Mouse (Mus musculus): ENCODE measurements at regions not wholly inside any gene's neighbourhood (a gene's known extent, or its start where the extent isn't known, plus 50 kb on each side); places are given as distances from the start of the nearest gene placed in this dataset.

DNA sequence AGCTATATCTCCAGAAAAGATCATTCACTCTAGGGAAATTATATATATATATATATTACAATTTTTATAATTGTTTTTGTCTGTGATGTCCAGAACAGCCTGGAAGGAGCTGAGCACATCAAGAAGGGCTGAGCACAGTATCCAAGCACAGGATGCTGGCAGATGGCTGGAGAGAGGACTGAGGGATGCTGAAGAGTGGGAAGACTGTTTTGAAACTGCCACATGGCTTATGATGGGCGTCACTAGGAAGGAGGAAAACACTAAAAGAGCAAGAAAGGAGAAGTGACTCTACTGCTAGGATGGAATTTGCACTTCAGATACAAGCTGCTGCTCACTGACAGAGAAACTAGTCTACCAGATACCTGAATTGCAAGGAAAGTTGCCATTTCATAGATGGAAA, 50.4 kb upstream of the Atg10 start:
- DNase-seq (ENCODE audit: low spot score), result no peak

DNA sequence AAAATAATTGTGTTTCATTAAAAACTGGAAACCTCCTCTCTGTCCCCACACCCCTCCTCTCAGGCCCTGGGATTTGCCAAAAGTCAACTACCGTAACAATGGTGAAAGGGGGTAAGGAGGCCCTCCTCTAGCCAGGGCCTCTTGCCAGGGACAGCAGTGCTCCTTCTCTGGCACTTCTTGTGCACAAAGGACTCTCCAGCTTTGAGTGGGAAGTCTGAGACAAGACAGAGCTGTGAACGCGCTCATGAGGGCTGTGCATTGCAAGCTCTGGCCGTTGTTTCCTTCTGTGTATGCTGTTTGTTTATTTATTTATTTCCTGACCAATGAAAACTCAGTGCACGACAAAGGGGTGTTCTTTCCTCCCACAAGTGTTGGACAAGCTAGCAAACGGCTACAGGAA, 50.8 kb upstream of the Atg10 start:
- no peak for DNase-seq (ENCODE audit: low spot score)

DNA sequence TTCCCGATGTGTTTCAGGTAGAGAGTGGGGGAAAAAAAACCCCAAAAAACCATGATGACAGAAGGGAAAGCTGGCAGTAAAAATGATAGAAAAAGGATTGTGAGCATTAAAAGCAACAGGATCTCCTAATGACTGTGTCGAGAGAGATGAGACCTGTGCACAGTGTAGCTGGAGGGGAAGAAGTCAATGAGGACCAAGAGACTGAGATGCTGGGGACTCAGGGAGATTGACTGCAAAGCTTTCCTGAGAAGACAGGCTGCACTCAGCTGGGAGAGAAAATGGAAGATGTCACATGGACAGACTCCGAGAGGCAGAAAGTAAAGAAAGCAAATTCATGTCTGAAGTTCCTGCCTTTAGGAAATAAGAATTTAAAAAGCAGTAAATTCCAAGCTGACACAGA, 55.7 kb upstream of the Atg10 start:
- no peak for DNase-seq (ENCODE audit: low spot score)

DNA sequence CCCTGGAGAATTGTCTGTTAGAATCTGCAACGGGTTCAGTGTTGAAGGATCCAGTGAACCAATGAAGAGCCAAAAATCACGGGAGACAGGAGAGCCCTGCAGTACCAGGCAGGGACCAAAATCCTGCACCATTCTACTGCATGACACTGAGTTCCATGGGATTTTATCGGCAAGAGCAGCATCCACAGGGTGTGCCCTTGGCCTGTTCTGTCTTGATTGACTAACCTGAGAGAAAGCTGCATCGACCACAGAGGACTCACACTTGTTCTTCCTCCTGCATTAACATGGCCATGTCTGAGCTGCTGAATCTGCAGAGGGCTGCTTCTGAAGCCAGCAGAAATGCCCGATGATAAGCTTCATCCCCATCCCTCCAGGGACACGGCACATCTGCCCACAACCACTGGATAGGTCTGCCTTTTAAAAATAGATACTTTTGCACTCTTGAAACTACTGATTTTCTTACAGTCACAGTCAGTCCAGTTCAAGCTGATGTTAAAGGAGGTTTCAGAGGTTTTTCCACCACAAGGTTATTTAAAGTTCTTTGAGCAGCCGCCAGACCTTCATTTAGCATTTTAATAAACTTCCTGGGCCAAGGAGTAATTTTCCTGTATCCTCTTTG, 71.9 kb upstream of the Atg10 start:
- no peak for DNase-seq (ENCODE audit: low spot score)

DNA sequence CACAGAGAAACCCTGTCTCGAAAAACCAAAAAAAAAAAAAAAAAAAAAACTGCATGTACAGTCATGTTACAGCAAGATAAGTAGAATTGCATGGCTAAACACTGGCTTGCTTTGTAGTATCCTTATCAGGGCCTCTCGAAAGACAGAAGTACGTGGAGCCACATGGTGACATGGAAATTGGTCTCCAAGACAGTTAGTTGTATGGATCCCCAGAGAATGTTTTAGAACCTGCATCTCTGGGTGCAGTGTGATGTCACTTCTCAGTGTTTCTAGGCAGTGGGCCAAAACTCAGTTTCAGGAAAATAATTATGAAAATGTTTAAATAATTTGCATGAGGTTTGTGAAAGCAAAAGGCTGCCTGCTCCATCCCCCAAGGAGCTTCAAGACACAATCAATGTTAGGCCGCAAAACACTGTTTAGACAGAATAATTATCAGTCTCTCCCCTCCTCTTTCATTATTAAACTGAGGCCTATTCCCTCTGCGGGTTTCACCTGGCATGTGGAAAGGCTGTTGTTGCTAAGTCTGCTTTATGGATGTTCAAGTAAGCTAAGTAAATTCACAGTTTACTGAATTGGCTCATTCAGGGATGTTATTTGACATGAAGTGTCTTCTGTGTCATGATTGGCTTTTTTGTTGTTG, 72.9 kb upstream of the Atg10 start:
- no peak for DNase-seq (ENCODE audit: low spot score)

DNA sequence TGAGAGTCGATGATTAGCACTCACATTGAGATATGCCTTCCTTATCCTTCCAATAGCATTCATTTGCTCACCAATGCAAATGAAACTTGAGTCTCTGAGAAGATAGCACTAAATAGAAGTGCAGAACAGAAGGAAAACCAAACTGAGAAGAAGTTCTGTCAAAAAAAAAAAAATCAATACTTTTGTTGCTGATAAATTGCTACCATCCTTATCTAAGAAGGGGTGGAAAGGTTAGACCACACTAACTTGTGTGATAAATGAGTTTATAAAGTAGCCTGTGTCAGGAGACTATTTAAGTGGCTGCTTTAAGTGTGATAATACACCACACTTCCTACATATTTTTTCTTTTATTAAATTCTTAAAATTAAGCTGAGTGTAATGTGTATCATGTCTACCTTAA, 78.1 kb upstream of the Atg10 start:
- no peak for DNase-seq (ENCODE audit: low spot score)

DNA sequence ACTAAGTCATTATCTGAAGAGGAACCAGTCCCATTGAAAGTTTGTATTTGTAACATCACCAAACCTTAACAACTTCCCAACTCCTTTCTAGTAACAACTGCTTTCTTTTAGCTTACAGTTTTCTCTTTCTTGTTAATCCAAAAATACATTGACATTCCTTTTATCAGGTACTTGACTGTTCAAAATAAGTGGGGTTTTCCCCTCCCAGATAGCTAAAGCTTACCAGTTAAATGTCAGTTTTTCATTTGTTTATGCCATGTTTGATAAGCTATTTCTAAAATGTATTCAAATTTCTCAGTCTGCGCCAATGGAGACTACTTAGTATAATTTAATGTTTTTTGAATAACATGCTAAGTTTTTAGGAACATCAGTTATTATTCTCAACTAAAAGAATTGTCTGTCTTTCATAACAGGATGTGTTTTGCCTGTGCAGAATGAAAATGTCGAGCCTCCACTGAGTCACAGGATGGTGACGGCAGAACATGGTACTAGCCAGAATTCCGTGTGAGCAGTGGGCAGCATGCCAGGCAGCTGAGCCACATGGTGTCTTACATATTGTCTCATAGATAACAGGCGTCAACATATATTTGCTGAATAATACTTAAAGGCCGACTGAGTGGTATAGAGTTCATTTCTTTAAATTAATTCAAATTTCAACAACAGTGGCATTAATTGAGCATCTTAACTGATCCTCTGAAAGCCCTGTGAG, 82.1 kb upstream of the Atg10 start:
- no peak for DNase-seq (ENCODE audit: low spot score)

DNA sequence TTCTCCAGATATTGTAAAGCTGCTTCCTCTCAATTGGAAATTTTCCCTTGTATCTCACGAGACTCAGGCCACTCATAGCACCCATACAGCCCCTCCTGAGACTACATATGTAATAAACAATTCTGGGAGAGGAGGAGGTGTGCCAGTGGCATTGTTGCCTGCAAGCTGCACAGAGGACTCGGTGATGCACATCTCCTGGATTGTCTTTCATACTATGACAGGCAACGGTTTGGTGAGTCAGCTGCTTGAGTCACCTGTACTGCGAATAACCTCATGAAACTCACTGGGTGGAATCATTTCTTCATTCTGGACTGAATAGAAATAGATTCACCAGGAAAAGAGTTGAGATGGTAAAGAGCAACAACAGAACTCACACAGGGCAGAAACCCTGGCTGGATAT, 82.8 kb upstream of the Atg10 start:
- DNase-seq (ENCODE audit: low spot score), result no peak

DNA sequence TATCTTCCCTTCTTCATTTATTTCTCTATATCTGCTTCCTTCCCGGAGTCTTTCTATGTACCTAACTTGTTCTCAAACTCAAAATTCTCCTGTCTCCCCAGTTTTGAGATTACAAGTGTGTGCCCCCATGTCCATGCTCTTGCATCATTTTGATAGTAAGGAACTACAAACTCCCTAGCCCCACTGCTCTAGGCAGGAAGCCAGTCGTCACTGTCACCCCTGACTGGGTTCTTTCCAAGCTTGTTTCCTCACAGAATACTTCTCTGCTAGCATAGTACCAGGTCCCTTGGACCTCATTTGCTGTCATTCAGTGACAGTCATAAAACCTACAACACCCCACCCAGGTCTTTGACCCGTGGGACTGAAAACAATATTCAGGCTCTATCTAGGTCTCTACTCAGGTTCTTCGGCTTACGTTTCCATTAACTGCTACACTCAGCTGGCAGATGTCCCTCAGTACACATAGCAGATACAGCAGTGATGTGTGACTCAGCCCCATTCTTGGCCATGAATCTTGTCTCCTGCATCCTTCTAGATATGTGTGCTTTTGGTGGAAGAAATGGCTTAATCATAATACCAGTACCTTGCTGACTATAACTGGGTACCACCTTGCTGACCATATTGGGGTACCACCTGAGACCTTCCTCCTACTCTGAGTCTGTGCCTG, 89.3 kb upstream of the Atg10 start:
- DNase-seq (ENCODE audit: low spot score), result no peak

DNA sequence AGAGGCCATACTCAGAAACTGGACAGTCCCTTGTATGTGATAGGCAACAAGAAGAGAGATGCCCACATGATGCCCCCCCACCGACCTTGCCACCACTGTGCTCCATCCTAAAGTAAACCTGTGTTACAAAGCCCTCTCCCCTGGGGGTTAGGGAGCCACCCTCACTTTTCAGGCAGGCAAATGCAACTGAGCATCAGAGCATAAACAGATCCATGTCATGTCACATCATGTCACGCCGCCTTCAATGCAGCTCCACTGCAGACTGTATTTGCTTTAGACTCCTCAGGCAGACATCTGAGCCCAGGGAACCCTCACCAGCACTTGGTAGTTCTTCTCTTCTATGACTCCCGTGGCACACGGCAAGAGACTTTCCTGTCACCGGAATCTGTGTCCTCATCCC, 98.6 kb upstream of the Atg10 start:
- no peak for DNase-seq (ENCODE audit: low spot score)

DNA sequence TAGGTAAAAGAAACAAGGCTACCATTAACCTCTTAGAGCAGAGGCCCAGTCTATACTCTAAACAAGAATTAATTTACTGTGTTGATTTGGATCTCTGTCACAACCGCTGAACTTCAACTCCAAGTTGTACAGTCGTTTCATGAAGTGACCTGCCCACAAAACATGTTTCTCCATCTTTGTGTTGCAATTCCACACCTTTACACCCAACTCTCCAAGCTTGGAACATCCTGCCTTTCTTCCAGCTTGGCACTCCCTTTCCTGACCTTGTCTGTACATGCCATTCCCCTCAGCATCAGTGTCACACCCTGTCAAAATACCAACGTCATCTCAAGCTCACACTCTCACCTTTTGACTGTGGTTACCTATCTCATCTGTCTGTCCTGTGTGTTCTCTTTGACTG, 103.1 kb upstream of the Atg10 start:
- DNase-seq (ENCODE audit: low spot score), result no peak

DNA sequence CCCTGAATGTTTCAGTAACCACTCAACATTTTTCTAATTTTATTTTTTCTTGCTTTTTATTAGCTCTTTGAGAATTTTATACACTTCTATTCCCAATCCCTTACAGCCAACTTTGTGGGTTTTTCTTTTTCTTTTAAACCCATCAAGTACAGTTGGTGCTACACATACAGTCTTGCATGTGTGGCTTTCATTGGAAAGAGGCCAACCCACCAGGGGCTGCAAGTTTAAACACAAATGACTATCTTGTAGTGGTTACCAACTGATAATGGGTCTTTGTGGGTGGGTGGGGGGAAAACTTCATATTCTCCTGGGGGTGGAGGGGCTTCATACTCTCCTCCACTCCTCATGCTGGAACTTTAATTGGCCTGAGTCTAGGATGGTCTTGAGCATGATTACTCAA, 110.5 kb upstream of the Atg10 start:
- no peak for DNase-seq (ENCODE audit: low spot score)

DNA sequence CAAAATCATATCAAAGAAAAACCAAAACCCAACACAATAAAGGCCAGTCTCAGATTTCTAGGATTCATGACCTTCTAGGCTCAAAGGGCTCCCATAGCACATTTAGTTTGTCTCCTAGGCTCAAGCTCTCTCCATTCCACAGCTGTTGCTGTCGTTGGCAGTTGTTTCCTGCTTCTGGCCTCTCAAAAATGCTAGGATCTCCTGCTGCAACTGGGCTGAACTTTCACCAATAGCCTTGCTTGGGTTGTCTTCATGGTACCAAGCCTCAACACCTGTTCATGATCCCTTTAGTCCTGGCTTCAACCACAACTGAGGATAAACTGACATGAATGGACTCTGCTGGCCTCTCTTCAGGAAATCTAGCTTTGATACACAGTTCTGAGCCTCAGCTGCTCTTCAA, 115.9 kb upstream of the Ssbp2 start:
- peak; percentile 39 for DNase-seq (ENCODE audit: low spot score)

DNA sequence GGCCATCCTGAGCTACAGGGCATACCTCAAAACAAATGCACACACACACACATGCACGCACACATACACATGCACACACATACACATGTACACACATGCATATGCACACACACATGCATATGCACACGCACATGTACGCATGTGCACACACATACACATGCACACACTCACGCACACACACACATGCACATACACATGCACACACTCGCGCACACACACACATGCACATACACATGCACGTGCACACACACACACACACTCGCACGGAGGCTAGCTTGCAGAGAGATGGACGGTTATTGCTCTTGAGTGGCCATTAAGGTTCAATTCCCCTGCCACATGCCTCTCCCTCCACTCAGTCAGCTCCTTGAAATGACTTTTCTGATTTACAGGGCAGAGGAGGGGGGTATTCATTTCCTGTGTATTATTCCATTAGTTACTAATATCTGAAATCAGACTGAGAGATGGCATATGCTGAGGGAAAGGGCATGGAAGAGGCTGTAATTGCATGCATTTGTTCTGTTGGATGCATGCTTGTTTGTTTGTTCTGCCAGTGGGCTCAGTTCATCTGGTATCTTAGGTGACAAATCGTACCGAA, 111.5 kb upstream of the Ssbp2 start:
- no peak for DNase-seq (ENCODE audit: low spot score)

DNA sequence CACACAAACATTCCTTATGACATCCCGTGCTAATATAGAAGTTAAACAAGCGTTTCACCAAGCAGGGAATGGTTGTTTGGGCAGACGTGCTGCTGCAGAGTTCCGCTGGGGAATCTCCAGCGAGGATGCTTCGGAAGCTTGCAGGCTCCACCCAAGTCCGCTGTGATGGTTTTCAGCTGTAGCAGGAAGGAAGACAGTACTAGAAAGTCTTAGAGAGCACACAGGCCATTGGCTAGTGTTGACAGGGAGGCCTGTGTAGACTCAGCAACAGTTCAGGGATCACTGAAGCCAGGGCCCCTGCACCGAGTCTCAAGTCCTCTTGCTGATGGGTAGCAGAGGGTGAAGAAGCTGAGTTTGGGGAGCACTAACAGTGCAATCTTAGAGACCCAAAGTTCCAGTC, 107.8 kb upstream of the Ssbp2 start:
- DNase-seq (ENCODE audit: low spot score), result no peak

DNA sequence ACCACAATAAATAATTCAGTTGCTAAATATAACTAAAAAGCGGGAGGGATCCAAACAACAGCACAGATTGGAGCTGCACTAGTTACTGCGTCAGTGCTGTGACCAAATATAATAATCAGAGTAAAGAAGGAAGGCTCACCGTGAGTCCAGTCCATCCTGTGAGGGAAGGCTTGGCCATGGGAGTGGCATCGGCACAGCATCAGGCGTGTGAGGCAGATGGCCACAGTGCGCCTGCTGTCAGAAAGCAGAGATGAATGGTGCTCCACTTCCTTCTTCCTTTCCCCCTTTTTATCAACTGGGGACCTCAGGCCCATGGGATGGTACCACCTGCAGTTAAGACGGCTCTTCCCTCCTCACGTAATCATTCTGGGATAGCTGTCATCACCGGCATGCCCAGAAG, 103.6 kb upstream of the Ssbp2 start:
- DNase-seq (ENCODE audit: low spot score), result no peak

DNA sequence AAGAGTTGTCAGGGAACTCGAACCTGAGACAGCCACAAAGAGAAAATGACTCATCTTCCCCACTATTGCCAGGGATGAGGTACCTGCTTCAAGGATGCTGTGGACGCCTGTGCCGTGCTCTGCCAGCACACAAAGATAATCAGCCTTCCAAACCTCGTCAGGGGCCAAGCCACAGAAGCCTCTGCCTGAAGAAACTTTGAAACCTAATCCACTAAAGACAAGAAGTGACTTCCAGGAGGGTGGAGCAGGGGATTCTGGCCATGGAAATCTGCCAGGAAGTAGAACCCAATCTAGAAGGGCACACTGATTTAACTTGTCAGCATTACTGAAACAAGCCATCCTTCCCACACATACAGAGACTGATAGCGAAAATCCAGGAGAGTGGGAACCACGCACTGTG, 100.0 kb upstream of the Ssbp2 start:
- DNase-seq (ENCODE audit: low spot score), result no peak

DNA sequence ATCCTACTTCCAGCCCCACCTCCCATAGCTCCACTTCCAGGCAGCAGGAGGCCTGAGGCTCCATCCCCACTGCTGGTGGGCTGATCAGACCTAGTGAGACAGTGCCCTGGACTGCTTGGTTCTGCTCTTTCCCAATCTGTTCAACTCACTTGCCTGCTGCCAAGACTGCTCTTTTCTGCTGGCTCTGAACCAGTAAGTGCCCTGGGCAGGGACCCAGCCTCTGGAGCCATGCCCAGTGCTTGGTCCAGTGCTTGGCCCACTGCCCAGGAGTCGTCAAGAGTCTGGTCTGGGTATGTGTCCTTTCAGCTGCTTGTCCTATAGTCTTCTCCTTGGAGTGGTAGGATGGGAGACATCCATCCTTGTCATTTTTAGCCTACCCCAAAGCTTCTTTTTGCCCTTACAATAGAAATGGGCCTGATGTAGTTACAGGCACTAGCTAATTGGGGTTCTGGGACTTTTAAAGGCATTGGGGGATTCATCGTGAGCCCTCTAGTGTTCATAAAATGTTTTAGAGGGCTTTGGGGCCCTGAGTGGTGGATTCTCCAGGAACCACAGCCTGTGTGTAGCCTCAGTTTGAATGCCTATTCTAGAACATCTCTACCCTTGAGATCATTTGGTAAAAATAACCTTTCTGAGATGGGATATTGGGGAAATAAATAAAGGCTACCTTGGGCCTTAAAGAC, 94.7 kb upstream of the Ssbp2 start:
- no peak for DNase-seq (ENCODE audit: low spot score)

DNA sequence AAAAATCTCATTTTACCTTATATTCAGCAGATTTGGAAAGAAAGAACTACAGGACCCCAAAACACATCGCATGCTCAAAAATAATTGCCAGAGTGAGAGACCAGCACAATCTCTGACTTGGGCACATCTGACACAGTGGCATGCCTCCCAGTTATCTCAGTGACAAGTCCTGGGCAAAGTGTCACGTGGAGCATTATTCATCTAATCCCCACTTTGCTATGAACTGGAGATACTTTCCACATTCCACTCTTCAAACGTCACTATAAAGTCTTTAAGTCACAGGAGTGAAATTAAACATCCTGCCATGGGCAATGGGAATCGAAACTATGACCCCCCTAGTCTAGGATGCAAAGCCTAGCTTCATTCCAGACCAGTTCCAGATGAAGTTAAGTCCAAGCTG, 93.5 kb upstream of the Ssbp2 start:
- DNase-seq (ENCODE audit: low spot score), result no peak

DNA sequence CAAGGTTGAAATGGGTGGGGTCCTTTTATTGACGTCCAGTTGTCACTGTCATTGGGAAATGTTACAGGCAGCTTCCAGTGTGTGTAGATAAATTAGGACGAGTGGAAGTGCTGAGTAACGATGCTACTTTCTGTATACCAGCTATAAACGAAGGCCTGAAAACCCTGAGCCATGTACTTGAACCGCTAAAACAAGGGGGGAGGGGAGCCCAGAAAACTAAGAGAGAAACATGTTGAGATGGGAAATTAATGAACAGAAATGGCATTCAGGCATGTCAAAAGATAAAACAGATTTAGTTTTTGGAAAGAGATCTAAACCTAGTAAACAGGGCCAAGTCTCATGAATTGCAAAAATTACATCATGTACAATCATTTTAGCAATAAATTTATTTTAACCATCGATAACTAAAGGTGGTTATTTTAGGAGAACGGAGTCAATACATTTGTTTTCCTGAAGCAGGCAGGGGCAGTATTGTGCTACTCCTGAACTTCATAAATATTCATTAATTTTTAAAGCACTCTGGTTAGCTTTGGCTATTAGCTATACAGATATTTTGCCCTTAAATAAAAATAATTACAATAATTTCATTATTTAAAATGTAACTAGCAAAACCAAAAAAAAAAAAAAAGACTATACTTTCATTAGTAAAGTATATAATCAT, 92.1 kb upstream of the Ssbp2 start:
- DNase-seq (ENCODE audit: low spot score), result no peak

DNA sequence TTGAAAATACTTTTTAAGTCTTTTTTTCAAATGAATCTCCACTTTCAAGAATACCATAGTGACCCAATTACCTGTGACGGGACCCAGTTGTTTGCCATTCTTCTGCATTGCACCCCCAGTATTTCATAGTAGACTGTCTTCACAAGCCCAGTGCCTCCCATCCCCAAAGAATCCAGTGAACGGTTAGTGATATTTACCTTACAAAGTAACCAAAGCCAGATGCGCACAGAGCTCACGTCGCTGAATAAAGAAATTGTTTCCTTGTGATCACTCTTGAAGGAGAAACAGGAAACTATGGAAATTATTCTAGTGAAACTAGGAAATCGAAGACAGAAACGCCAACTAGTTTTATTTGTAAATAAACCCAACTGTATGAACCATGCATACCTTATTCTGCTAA, 91.4 kb upstream of the Ssbp2 start:
- DNase-seq (ENCODE audit: low spot score), result no peak

Measured in thymus, postnatal 0 days (tissue).